Mouse (Mus musculus): ENCODE results near the gene Uncx. TPM values are rescaled to one million over a fixed set of nuclear protein-coding genes. Genes with fewer than 3 reads are reported as not detected.

Uncx gene
- polyA plus RNA-seq, 1 experiment = not detected

GRCm38 (mm10) chr5:139542556-139542955, 738 bp upstream of the Uncx start:
- no peak for DNase-seq (ENCODE audit: low read depth)

DNA sequence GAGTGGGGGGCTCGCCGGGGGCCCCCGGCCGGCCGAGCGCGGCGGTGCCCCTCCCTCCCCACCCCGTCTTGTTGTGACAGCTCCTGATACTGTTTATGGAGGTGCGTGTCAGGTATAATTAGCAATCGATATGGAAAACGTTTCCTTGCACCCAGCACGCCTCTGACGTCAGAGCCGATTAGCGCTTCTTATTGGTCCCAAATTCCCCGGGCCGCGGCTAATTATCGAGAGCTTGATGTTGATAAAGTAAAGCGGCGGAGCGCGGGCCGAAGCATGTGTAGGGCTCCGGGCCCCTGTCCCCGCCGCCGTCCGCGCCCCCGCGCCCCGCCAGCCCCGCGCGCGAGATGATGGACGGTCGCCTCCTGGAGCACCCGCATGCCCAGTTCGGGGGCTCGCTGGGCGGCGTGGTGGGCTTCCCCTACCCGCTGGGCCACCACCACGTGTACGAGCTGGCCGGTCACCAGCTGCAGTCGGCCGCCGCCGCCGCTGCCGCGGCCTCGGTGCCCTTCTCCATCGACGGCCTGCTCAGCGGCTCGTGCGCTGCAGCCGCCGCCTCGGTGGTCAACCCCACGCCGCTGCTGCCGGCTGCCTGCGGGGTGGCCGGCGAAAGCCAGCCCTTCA, 466 bp downstream of the Uncx start:
- DNase-seq (ENCODE audit: low read depth) = no peak

DNA sequence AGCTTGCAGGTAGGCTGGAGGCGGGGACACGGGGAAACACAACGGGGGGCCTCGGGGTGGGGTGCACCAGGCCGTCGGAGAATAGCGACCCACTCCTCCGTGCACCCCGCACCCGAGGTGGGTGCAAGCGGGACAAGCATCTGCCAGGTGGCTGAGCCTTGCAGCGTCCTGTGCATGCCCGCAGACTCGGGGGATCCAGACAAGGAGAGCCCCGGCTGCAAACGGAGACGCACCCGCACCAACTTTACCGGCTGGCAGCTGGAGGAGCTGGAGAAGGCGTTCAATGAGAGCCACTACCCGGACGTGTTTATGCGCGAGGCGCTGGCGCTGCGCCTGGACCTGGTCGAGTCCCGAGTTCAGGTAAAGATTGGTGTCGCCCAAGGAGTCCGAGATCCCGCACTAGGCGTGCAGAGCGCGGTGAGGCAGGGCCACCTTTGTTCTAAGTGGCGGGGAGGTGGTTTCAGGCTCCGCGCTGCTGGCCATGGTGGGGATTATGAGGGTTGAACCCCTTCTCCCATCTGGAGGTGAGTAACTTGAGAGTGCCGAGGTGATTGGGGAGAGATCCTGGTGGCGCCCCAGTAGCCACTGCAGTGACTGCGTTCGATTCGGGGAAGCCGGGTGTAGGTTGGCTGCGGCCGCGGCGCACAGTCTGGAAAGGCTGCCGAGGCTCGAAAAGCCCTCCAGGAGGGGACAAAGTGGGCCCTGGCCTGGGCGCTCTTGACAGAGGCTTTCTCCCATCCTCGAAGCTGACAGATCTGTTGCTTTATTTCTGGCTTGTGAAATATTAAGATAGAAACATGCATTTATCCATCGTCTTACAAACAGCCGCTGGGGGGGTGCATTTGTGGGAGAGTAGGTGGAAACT, 1.2 kb downstream of the Uncx start:
- DNase-seq (ENCODE audit: low read depth) = no peak

DNA sequence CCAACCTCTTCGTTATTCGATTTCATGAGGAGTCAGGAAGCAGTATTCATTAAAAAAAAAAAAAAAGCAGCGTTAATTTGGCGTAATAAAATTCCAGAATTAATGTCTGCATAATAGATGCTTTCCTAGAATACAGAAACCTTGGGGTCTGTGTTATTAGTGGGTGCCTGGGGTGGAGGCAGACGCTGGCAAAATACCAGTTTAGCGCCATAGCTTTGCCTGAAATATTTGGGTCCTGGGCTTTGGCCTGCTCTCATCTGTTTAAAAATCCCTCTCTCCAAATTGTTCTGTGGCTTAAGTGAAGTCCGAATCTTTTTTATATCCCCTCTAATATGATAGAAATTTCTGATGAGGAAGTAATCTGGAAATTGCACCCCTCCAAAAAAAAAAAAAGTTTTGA, 1.9 kb downstream of the Uncx start:
- no peak for DNase-seq (ENCODE audit: low read depth)

DNA sequence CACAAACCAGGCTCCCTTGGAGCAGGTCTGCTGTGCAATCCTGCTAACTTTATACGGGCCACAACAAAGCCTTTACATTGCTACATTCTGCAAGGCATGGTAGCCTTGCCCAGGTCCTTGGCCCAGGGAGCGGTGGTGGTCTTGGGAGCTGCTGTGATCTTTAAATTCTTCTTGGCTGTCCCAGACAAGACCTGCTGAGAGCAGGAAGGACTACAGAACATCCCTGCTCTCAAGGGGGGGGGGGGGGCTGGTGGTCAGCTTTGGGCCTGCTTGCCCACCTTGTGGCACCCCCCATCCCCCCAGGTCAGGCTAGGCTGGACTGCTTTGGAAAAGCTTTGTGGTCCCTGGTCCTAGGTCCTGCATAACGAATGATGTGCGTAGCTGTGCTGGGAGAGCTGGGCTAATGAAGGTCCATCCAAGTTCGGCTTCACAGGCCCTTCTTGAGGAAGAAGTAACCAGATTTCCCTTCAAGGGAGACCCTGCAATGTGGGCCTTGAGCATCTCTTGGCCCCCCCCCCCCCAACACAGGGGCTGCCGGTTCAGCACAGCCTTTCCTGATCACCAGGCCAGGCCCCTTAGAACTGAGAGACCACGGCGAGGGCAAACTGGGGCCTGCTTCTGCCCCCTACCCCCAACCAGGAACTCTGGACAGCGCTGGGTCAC, 2.5 kb downstream of the Uncx start:
- no peak for DNase-seq (ENCODE audit: low read depth)

DNA sequence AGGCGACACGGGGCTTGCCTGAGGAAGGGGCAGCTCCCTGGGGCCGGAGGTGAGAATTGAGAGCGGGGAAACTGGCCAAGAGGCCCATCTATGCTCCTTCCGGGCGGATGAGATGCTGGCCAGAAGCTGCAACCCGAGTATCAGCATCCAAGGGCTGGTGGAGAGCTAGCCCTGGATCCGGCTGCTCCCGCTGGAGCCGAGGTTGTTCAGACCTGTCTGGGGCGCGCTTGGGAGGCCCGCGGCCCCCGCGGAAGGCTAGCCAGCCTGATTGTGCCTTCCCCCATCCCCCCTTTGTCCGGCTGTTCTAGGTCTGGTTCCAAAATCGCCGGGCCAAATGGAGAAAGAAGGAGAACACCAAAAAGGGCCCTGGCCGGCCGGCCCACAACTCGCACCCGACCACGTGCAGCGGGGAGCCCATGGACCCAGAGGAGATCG, 3.1 kb downstream of the Uncx start:
- no peak for DNase-seq (ENCODE audit: low read depth)

GRCm38 (mm10) chr5:139546771-139547420, 3.6 kb downstream of the Uncx start:
- DNase-seq (ENCODE audit: low read depth) = no peak

GRCm38 (mm10) chr5:139547421-139547931, 4.2 kb downstream of the Uncx start:
- DNase-seq (ENCODE audit: low read depth) = no peak

GRCm38 (mm10) chr5:139553446-139554273, 10.4 kb downstream of the Uncx start:
- DNase-seq (ENCODE audit: low read depth) = no peak

DNA sequence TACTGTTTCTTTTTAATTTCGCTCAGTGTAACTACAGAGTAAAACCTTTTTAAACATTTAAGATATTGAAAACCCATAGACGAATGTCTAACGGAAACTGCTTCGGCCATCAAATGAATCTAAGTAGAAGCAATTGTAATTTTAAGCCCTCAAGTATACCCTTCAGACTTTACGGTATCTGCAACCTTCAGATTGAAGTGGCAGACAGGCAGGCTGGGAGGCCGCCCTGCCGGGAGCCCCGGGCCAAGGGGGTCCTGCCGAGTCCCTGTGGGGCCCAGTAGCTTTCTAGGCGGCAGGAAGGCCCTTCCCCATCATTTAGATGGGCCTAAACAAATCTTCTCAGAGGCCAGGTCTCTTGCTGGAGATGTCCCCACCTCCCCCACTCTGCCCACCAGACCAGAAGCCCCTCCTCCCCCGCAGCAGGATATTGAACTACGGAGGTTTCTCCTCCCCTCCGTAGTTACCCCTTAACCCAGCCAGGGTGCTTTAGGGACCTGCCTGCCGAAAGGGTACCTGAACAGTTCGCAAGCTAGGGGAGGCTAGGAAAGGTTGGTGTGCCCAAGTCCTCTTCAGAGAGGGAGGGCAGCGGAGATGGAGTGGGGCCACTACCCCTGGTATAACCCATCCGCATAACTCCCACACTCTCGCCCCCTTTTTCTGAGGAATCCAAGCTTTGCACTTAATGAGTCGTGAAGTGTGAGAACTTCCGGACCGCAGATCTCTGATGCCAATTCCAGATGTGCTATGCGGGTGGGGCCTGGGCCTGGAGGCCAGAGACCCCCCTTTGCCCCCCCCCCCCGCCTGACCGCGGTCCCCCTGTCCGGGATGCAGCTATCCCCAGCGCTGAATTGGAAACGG, 11.4 kb downstream of the Uncx start:
- DNase-seq (ENCODE audit: low read depth) = no peak

- no peak for DNase-seq (ENCODE audit: low read depth)
Measured at GRCm38 (mm10) chr5:139555476-139556115, 12.3 kb downstream of the Uncx start.

- no peak for DNase-seq (ENCODE audit: low read depth)
Measured at GRCm38 (mm10) chr5:139556116-139556678, 12.9 kb downstream of the Uncx start.

- DNase-seq (ENCODE audit: low read depth) = no peak
Measured at GRCm38 (mm10) chr5:139557079-139557478, 13.8 kb downstream of the Uncx start.

DNA sequence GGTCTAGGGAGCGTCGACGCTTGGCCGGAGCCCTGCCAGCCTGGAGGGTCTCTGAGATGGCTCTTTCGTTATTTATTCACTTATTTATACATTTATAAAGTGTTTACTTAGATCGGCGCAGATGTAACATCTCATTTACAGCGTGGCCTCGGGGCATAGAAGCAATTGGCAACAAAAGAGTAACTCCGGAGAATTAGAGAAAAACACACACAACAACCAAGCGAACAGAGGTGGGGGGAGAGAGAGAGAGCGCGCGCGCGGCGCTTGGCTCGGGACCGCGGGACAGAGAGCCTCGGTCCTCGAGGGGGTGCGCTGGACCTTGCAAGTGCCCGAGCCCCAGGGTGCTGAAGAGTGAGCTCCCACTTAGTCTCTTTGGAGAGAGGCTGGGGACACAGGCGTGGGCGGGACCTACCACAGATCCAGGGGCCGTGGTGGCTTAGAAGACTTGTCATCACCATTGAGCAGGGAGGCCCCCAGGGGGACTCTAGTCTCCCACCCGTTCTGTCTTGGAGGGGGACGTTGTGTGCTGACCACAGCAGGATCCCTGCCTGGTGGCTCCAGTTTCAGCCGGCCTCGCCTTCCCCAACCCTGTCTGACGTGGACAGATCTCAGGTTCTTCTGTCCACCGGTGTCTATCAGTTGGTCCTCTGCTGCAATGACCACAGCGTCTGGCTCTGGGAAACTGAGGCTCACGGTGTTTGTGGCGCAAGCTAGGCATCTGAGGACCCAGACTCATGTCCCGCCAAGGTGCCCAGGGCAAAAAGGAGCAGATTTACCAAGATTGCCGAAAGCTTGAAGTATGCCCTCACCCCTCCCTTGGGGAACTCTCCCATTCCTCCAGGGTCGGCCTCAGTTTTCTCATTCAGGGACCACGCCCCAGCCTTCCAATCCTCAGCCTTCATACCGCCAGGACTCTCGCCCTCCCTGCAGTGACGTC, 14.5 kb downstream of the Uncx start:
- no peak for DNase-seq (ENCODE audit: low read depth)

DNA sequence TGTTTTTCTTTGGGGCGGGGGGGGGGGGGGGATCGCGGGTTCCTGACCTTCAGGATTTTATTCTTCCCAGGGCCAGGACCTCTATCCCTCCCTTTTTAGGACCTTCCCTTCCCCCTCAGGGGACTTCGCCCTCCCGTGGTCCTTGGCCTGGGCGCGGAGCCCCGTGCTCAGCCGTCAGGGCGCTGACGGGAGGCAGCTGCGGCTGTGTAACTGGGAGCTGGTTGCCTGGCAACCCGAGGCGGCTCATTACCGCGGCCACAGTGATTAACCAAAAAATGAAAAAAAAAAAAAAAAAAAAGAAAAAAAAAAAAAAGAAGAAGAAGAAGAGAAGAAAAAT, 15.1 kb downstream of the Uncx start:
- DNase-seq (ENCODE audit: low read depth) = no peak

- no peak for DNase-seq (ENCODE audit: low read depth)
Measured at GRCm38 (mm10) chr5:139558917-139559660, 15.8 kb downstream of the Uncx start.

DNA sequence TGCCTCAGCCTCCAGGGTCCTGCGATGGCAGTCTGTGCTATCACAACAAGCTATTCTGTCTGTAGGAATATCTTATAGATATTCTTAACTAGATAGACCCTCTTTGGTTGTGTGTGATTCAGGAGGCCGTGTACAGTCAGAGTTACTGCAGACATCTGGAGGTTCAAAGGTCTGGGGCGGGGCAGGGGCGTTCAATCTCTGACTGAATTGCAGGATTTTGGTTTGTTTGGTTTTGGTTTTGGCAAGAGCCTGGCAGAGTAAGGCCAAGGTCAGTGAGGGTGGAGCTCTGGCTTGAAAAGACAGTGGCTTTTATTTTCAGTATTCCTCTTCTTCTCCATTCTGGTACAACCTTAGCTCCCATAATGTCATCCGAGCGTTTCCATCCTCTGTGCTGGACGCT, 16.5 kb downstream of the Uncx start:
- DNase-seq (ENCODE audit: low read depth) = no peak
